Mouse (Mus musculus) heart, embryonic 14.5 days (tissue): ENCODE measurements around the gene Scn10a. TPM values are rescaled to one million over a fixed set of nuclear protein-coding genes. Genes with fewer than 3 reads are reported as not detected.

Experiments used
- ATAC-seq: fragments of 200-750 bp; cut with Nextera tagmentation; 2 replicates; pipeline ENCODE4 v1.8.0; 2017; ENCODE audit warnings: low read depth, moderate TSS enrichment; ENCODE audit not compliant: insufficient number of reproducible peaks, insufficient read depth, low FRiP score
- H3K27ac ChIP-seq, 2 experiments: fragments of 200-500 bp in 1 of 2; fragments of 300-500 bp in 1 of 2; sonication (generic) in 1 of 2; replicated peaks in 1 of 2; 2 replicates each; pipeline ENCODE4 v1.5.1; 2012 to 2014; ENCODE audit warnings: low read depth in 2 of 2, low read length in 2 of 2, control low read depth in 1 of 2, mild to moderate bottlenecking in 1 of 2, mixed read lengths in 1 of 2; ENCODE audit not compliant: control insufficient read depth in 1 of 2, insufficient read depth in 1 of 2
- H3K27me3 ChIP-seq: fragments of 300-500 bp; sonication (generic); 2 replicates; pipeline ENCODE4 v1.6.1; 2014; ENCODE audit warnings: mild to moderate bottlenecking, low read length, control low read depth; ENCODE audit not compliant: control insufficient read depth, insufficient read depth
- H3K36me3 ChIP-seq: fragments of 300-500 bp; sonication (generic); 2 replicates; pipeline ENCODE4 v1.6.1; 2014; ENCODE audit warnings: mild to moderate bottlenecking, control low read depth, low read length, mixed read lengths; ENCODE audit not compliant: control insufficient read depth, insufficient read depth
- H3K4me1 ChIP-seq, 2 experiments: fragments of 200-500 bp in 1 of 2; fragments of 300-500 bp in 1 of 2; sonication (generic) in 1 of 2; 2 replicates each; pipeline ENCODE4 v1.6.1; 2012 to 2014; ENCODE audit warnings: low read length in 2 of 2, control low read depth in 1 of 2, mixed read lengths in 1 of 2; ENCODE audit not compliant: control insufficient read depth in 2 of 2, insufficient read depth in 2 of 2
- H3K4me2 ChIP-seq: fragments of 300-500 bp; sonication (generic); 2 replicates; pipeline ENCODE4 v1.6.1; 2014; ENCODE audit warnings: mild to moderate bottlenecking, low read length
- H3K4me3 ChIP-seq, 2 experiments: fragments of 200-500 bp in 1 of 2; fragments of 300-500 bp in 1 of 2; sonication (generic) in 1 of 2; 2 replicates each; pipeline ENCODE4 v1.5.1; 2012 to 2014; ENCODE audit warnings: low read length in 2 of 2, mild to moderate bottlenecking in 2 of 2, control low read depth in 1 of 2, low read depth in 1 of 2, moderate library complexity in 1 of 2; ENCODE audit not compliant: control insufficient read depth in 1 of 2, insufficient read depth in 1 of 2
- H3K9ac ChIP-seq: fragments of 300-500 bp; sonication (generic); 2 replicates; pipeline ENCODE4 v1.6.1; 2014; ENCODE audit warnings: mild to moderate bottlenecking, low read length
- H3K9me3 ChIP-seq: fragments of 300-500 bp; sonication (generic); 2 replicates; pipeline ENCODE4 v1.6.1; 2016; ENCODE audit warnings: low read length, control low read depth; ENCODE audit not compliant: control insufficient read depth
- WGBS: fragments of 180-500 bp; shearing (Covaris S2); extraction: QIAGEN DNeasy Blood & Tissue Kit; methylation state at CpG from one replicate; pipeline ENCODE4 v1.1.7; 2014; 5-methylcytosine and 5-hydroxymethylcytosine counted together
- polyA plus RNA-seq: library from polyadenylated mRNA; unstranded; fragments of >200 nt; fragmentation: Nextera tagmentation; extraction: Ambion mirVana; gene quantifications from 2 replicates; pipeline ENCODE4 v1.2.1, GENCODE M21; 2014

Gene Scn10a
- polyA plus RNA-seq, 1 experiment from 2014 or later, result 1.1 TPM

DNA sequence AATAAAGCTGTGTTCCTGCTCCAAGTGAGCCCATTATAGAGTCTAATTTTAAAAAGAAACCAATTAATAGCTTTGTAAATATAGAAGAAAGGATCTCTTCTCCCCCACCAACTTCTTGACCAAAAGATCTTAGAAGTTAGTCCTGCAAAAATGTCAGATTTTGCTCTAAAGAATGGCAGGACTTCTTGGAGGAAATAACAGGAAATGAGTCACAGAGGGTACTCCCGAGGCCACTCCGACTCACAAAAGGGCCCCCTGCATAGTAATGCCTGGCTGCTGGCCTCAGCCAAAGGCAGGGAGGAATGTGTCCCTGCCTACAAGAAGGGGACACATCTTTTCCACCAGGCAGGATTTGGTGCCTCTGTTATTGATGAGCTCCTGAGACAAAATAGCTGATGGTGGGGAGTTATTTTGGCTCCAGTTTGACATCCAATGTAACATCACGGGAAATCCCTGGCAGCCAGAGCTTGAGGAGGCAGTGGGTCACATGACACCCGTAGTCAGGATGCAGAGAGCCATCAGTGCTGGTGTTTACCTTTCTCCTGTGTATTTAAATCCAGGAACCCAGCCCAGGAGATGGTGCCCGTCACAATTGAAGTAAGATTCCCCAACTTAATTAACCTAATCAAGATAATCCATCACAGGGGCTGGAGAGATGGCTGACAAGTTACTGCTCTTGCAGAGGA lies 22.1 kb upstream of the Scn10a start:
- no peak for ATAC-seq
- Histone ChIP-seq H3K9ac (no peak overlapping the region), H3K27me3 (no peaks in the 10 kb centered on the region), H3K9me3 (no peaks in the 10 kb centered on the region; the same call in 1 of the 2 replicates), H3K4me1 (peaks cover 3 to 7% of the 10 kb centered on the region in 2 experiments; a peak in 3 of 4 replicates), H3K27ac (no peak overlapping the region), H3K36me3 (no peaks in the 10 kb centered on the region), H3K4me2 (no peak overlapping the region), H3K4me3 (no peak overlapping the region)
- WGBS, result 38% methylated on average over 5 of the region's 5 CpGs

DNA sequence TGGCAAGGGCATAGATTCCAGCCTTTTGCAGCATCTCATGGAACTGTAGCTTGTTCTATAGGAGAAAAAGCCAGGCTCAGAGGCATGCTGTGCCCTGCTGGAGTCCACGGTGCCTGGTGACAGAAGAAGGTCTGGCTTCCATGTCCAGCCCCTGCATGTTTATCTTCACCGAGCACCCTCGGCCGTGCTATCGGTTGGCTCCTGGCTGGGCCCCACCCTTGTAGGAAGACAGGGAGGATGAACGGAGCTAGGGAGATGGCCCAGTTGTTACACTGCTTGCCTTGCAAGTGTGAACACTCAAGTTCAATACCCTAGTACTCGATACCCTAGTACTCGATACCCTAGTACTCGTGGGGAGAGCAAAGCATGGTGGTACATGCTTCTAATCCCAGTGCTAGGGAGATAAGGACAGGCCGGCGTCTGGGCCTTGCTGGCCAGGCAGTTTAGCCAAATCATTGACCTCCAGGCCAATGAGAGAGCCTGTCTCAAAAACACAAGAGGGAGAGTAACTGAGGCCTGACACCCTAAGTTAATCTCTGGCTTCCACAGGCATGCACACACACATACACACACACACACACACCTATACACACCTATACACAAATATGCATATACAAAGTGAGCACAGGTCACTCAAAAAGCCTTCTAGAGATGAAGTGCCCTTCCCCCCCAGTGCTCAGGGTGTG lies 9.4 kb upstream of the Scn10a start:
- ATAC-seq, result no peak
- H3K9ac ChIP-seq, result no peak overlapping the region
- WGBS, result 63% methylated on average over 11 of the region's 11 CpGs
- H3K4me2 ChIP-seq, result no peak overlapping the region
- H3K4me3 ChIP-seq, result no peak overlapping the region
- H3K9me3 ChIP-seq, result no peaks in the 10 kb centered on the region
- H3K27ac ChIP-seq, result no peak overlapping the region
- H3K36me3 ChIP-seq, result no peaks in the 10 kb centered on the region
- H3K4me1 ChIP-seq, result peaks cover 0 to 4% of the 10 kb centered on the region in 2 experiments; a peak in 1 of 4 replicates
- no peaks in the 10 kb centered on the region; the same call in 1 of the 2 replicates for H3K27me3 ChIP-seq

DNA sequence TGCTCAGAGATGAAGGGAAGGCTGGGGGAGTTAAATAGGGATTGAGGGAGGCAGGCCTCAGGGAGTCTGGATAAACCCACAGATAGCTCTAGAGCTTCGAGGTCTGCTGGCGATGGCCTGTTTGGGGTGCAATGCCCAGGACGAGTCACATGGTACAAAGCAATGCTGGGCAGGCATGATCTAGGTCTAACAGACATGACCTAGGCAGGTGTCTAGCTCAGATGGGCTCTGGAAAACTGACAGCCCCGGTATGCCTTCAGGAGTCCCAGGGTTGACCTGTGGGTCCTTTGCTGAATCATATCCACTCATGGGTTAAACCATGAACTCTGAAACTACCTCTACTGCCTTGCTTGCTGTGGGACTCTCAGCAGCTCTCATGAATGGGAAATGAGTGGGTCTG lies 7.9 kb upstream of the Scn10a start:
- no peaks in the 10 kb centered on the region for H3K36me3 ChIP-seq
- no peak overlapping the region for H3K4me3 ChIP-seq
- no peak overlapping the region for H3K9ac ChIP-seq
- no peak for ATAC-seq
- WGBS, result 86% methylated on average over 4 of the region's 4 CpGs
- no peak overlapping the region for H3K4me2 ChIP-seq
- H3K27me3 ChIP-seq, result no peaks in the 10 kb centered on the region; the same call in 1 of the 2 replicates
- no peak overlapping the region for H3K27ac ChIP-seq
- peaks cover 0 to 4% of the 10 kb centered on the region in 2 experiments; a peak in 1 of 4 replicates for H3K4me1 ChIP-seq
- no peaks in the 10 kb centered on the region for H3K9me3 ChIP-seq

DNA sequence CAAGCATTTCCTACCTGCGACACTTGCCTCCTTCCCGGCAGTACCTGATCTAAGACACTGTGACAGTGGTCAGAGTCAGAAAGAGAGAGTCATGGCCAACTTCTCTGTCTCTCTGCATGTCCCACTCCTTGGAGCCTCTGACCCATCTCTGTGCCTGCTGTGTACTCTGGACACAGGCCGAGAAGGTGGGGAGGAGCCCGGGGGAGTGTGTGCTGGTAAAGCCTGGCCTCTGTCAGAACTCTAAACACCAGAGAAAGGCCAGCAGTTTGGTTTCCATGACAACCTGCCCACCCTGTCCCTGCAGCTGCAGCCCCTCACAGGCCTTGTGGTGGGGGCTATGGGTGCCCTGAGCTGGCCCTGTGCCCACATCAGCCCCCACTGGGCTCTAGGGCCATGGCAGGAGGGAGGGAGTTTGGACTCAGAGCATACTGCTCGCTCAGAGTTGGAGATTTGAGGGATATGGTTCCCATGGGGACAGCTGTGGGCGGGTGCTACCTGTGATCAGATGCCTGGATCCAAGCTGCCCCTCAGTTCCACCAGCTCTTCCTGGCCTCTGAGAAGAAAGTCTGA lies 6.3 kb upstream of the Scn10a start:
- Histone ChIP-seq H3K4me2 (no peak overlapping the region), H3K9me3 (no peaks in the 10 kb centered on the region), H3K4me1 (peaks cover 0 to 4% of the 10 kb centered on the region in 2 experiments; a peak in 1 of 4 replicates), H3K36me3 (no peaks in the 10 kb centered on the region), H3K4me3 (no peak overlapping the region), H3K9ac (no peak overlapping the region), H3K27ac (no peak overlapping the region), H3K27me3 (no peaks in the 10 kb centered on the region; the same call in 1 of the 2 replicates)
- ATAC-seq, result no peak; the same call in 1 of the 2 replicates
- 76% methylated on average over 6 of the region's 6 CpGs for WGBS

DNA sequence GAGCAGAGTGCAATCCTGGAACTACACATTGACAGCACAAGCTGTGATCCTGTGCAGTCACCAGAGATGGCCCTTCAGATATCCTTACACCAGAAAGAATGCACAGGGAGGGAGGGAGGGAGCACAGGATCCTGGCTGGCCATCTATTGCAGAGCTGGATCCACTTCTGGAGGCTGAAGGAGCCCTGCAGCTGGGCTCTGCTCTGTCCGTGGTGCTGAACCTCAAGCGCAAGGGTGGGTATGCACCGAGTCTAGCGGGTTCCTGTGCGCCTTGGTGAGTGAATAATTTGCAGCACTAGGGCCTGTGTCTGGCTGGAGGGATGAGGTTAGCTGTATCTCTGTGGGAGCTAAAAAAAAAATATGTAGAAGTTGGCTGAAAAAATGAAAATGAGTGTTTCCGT lies 12.4 kb downstream of the Scn10a start:
- no peak overlapping the region for H3K27ac ChIP-seq
- H3K27me3 ChIP-seq, result no peaks in the 10 kb centered on the region
- no peak overlapping the region for H3K9ac ChIP-seq
- no peaks in the 10 kb centered on the region for H3K4me1 ChIP-seq
- H3K4me3 ChIP-seq, result no peak overlapping the region
- H3K9me3 ChIP-seq, result no peaks in the 10 kb centered on the region
- WGBS, result 8% methylated on average over 6 of the region's 6 CpGs
- H3K36me3 ChIP-seq, result no peaks in the 10 kb centered on the region
- H3K4me2 ChIP-seq, result no peak overlapping the region
- no peak; the same call in 1 of the 2 replicates for ATAC-seq

DNA sequence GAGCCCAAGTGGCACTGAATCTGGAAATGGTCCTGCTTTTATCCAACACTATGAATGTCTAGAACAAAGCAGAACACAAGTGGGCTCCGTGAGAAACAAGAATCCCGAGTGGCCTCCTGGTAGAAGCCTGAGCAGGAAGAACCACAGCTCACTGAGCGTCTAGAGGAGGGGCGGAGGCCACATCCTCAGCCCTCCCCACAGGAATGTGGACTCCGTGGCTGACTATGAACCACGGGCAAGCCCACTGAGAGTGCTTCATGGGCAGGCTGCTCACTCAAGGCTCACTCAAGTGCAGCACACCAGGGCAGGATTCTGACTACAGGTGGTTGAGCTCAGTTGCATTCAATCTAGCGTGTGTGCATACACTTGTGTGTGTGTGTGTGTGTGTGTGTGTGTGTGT lies 27.6 kb downstream of the Scn10a start:
- no peak for ATAC-seq
- Histone ChIP-seq H3K36me3 (no peaks in the 10 kb centered on the region), H3K4me3 (no peak overlapping the region), H3K27me3 (no peaks in the 10 kb centered on the region; the same call in 1 of the 2 replicates), H3K27ac (no peak overlapping the region), H3K4me2 (no peak overlapping the region), H3K9ac (no peak overlapping the region), H3K9me3 (no peaks in the 10 kb centered on the region), H3K4me1 (no peaks in the 10 kb centered on the region)
- WGBS, result 49% methylated on average over 7 of the region's 7 CpGs

DNA sequence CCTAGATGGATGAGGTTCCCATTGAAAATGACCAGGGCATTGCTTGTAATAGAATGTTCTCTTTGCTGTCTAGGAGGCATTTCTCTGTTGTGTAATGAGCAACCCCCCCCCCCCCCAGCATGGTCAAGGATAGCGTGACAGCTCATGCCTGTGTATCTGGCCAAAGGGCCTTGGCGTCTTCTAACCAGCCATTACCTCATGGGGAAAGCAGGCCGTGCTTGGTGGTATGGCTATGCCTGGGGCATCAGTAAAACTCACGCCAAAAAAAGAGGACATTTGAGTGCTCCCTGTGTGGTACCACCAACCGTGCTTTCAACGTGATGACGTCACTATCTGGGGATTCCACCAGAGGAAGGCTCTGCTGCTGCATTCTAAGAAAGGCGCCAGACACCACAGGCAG lies 28.1 kb downstream of the Scn10a start:
- no peak overlapping the region for H3K27ac ChIP-seq
- WGBS, result 60% methylated on average over 8 of the region's 8 CpGs

More for the DNA sequence above, 28.1 kb downstream of the Scn10a start:
- H3K27me3 ChIP-seq, result no peaks in the 10 kb centered on the region; the same call in 1 of the 2 replicates
- peaks cover 4% of the 10 kb centered on the region; the same call in 1 of the 2 replicates for H3K9me3 ChIP-seq
- H3K4me1 ChIP-seq, result no peaks in the 10 kb centered on the region
- H3K36me3 ChIP-seq, result no peaks in the 10 kb centered on the region
- H3K9ac ChIP-seq, result no peak overlapping the region
- H3K4me3 ChIP-seq, result no peak overlapping the region
- ATAC-seq, result no peak
- H3K4me2 ChIP-seq, result no peak overlapping the region
